ENCODE assay signal across 8 mouse cellular contexts in genomic region chr3:58785863-58786262, GRCm38 (mm10). TPM values are rescaled to one million over a fixed set of nuclear protein-coding genes. Genes with fewer than 3 reads are reported as not detected.
DNase-seq lines count a peak whose midpoint lies in the region; ATAC-seq lines count a peak whose summit lies in the region.

No protein-coding gene starts in this region.

- H3K27me3 ChIP-seq in liver, embryonic 12.5 days (replicated peaks) = no peaks in the 10 kb centered on the region
- H3K27me3 ChIP-seq in neural tube, embryonic 11.5 days (ENCODE audit: control insufficient read depth, insufficient read depth, low read length) = no peaks in the 10 kb centered on the region

- 21% methylated on average over 10 of the region's 10 CpGs for WGBS in liver, embryonic 12.5 days (ENCODE audit: insufficient replicate concordance)
- 27% methylated on average over 10 of the region's 10 CpGs for WGBS in neural tube, embryonic 11.5 days

- H3K4me2 ChIP-seq in liver, embryonic 12.5 days = peak overlapping the region; percentile 14; the same call in 1 of the 2 replicates
- H3K4me2 ChIP-seq in neural tube, embryonic 11.5 days (ENCODE audit: low read depth) = no peak overlapping the region

- no peak overlapping the region for H3K27ac ChIP-seq in liver, embryonic 12.5 days
- H3K27ac ChIP-seq in neural tube, embryonic 11.5 days (ENCODE audit: low read depth, low read length) = no peak overlapping the region

- H3K4me1 ChIP-seq in liver, embryonic 12.5 days = no peaks in the 10 kb centered on the region
- no peaks in the 10 kb centered on the region for H3K4me1 ChIP-seq in neural tube, embryonic 11.5 days (ENCODE audit: control insufficient read depth, insufficient read depth, low read length)

- no peak overlapping the region for H3K9ac ChIP-seq in liver, embryonic 12.5 days
- H3K9ac ChIP-seq in neural tube, embryonic 11.5 days (ENCODE audit: low read length) = no peak overlapping the region

- H3K36me3 ChIP-seq in liver, embryonic 12.5 days = no peaks in the 10 kb centered on the region
- no peaks in the 10 kb centered on the region for H3K36me3 ChIP-seq in neural tube, embryonic 11.5 days (ENCODE audit: control insufficient read depth, insufficient read depth, low read length)

- peak; percentile 87 for ATAC-seq in common myeloid progenitor, adult 5-6 weeks (replicated peaks; ENCODE audit: low read depth, poor library complexity, severe bottlenecking)
- ATAC-seq in liver, embryonic 12.5 days = no peak
- ATAC-seq in neural tube, embryonic 11.5 days (ENCODE audit: insufficient read depth, low FRiP score, low TSS enrichment) = no peak

- no peak overlapping the region for H3K4me3 ChIP-seq in liver, embryonic 12.5 days
- no peak overlapping the region for H3K4me3 ChIP-seq in neural tube, embryonic 11.5 days (ENCODE audit: low read depth, low read length)

- no peaks in the 10 kb centered on the region for H3K9me3 ChIP-seq in liver, embryonic 12.5 days (replicated peaks)
- no peaks in the 10 kb centered on the region for H3K9me3 ChIP-seq in neural tube, embryonic 11.5 days (ENCODE audit: control insufficient read depth, low read length)

- peak; percentile 61 for DNase-seq in CD4-positive, CD25-positive, alpha-beta regulatory T cell, adult 2 months (ENCODE audit: low read depth, low spot score)
- DNase-seq in T-cell, adult 2 months (ENCODE audit: low spot score) = peak; percentile 21
- peak; percentile 56 for DNase-seq in gastrocnemius, postnatal 10 days
- peak; percentile 56 for DNase-seq in kidney, postnatal 14 days
- DNase-seq in neural tube, embryonic 11.5 days (ENCODE audit: low spot score) = peak; percentile 59
- DNase-seq in thymus, postnatal 4 days = peak; percentile 65

RNA-seq across cellular contexts. Expression of gene Mindy4b-ps, which starts 36.2 kb away (rescaled TPM):
- not detected in 2 replicates for total RNA-seq in common myeloid progenitor, adult 5-6 weeks (2017)
- not detected for total RNA-seq in gastrocnemius, postnatal 10 days (2021)
- not detected in 2 replicates for polyA plus RNA-seq in liver, embryonic 12.5 days (2016; fragmentation: Nextera tagmentation; extraction: Ambion mirVana)
- polyA plus RNA-seq in neural tube, embryonic 11.5 days (2014; fragmentation: Nextera tagmentation; extraction: Ambion mirVana) = not detected in 2 replicates
